Mouse (Mus musculus): ENCODE measurements around the gene Gm29735. TPM values are rescaled to one million over a fixed set of nuclear protein-coding genes. Genes with fewer than 3 reads are reported as not detected.

The Gm29735 gene
- polyA plus RNA-seq, 1 experiment from 2014 or later, result not detected

Other genes with a start within 250 kb of the Gm29735 start
- 46.5 and 50.7 TPM in 2 replicates for gene Tollip, start 238.6 kb downstream of the Gm29735 start, polyA plus RNA-seq (2015; fragmentation: Nextera tagmentation; extraction: Ambion mirVana)
- gene Brsk2, start 207.4 kb downstream of the Gm29735 start, polyA plus RNA-seq (2015; fragmentation: Nextera tagmentation; extraction: Ambion mirVana), result 0.48 and 0.69 TPM in 2 replicates
- gene Mob2, start 96.0 kb downstream of the Gm29735 start, polyA plus RNA-seq (2015; fragmentation: Nextera tagmentation; extraction: Ambion mirVana), result 74.7 and 80.1 TPM in 2 replicates
- 2.5 and 2.7 TPM in 2 replicates for gene Dusp8, start 61.3 kb downstream of the Gm29735 start, polyA plus RNA-seq (2015; fragmentation: Nextera tagmentation; extraction: Ambion mirVana)
- gene Gm45618, start 36.4 kb downstream of the Gm29735 start, polyA plus RNA-seq (2015; fragmentation: Nextera tagmentation; extraction: Ambion mirVana), result not detected in 2 replicates
- gene Gm39115, start 21.1 kb downstream of the Gm29735 start, polyA plus RNA-seq (2015; fragmentation: Nextera tagmentation; extraction: Ambion mirVana), result not detected in 2 replicates
- not detected in 2 replicates for gene Gm45337, start 12.5 kb downstream of the Gm29735 start, polyA plus RNA-seq (2015; fragmentation: Nextera tagmentation; extraction: Ambion mirVana)
- not detected in 2 replicates for gene Gm4553, start 8.6 kb upstream of the Gm29735 start, polyA plus RNA-seq (2015; fragmentation: Nextera tagmentation; extraction: Ambion mirVana)
- not detected in 2 replicates for gene Krtap5-2, start 18.9 kb upstream of the Gm29735 start, polyA plus RNA-seq (2015; fragmentation: Nextera tagmentation; extraction: Ambion mirVana)
- not detected in 2 replicates for gene Gm10153, start 33.3 kb upstream of the Gm29735 start, polyA plus RNA-seq (2015; fragmentation: Nextera tagmentation; extraction: Ambion mirVana)
- not detected in 2 replicates for gene Krtap5-3, start 44.3 kb upstream of the Gm29735 start, polyA plus RNA-seq (2015; fragmentation: Nextera tagmentation; extraction: Ambion mirVana)
- not detected in 2 replicates for gene Gm7579, start 54.7 kb upstream of the Gm29735 start, polyA plus RNA-seq (2015; fragmentation: Nextera tagmentation; extraction: Ambion mirVana)
- not detected in 2 replicates for gene Krtap5-5, start 72.9 kb upstream of the Gm29735 start, polyA plus RNA-seq (2015; fragmentation: Nextera tagmentation; extraction: Ambion mirVana)
- not detected in 2 replicates for gene Gm40460, start 84.0 kb upstream of the Gm29735 start, polyA plus RNA-seq (2015; fragmentation: Nextera tagmentation; extraction: Ambion mirVana)
- gene Gm2431, start 101.2 kb upstream of the Gm29735 start, polyA plus RNA-seq (2015; fragmentation: Nextera tagmentation; extraction: Ambion mirVana), result not detected in 2 replicates
- gene Gm4559, start 117.2 kb upstream of the Gm29735 start, polyA plus RNA-seq (2015; fragmentation: Nextera tagmentation; extraction: Ambion mirVana), result not detected in 2 replicates
- not detected in 2 replicates for gene Krtap5-1, start 140.0 kb upstream of the Gm29735 start, polyA plus RNA-seq (2015; fragmentation: Nextera tagmentation; extraction: Ambion mirVana)
- not detected in 2 replicates for gene Krtap5-4, start 146.4 kb upstream of the Gm29735 start, polyA plus RNA-seq (2015; fragmentation: Nextera tagmentation; extraction: Ambion mirVana)
- gene Ifitm10, start 216.6 kb upstream of the Gm29735 start, polyA plus RNA-seq (2015; fragmentation: Nextera tagmentation; extraction: Ambion mirVana), result 5.4 and 5.7 TPM in 2 replicates
- 0.39 and 0.72 TPM in 2 replicates for gene Gm49369, start 225.6 kb upstream of the Gm29735 start, polyA plus RNA-seq (2015; fragmentation: Nextera tagmentation; extraction: Ambion mirVana)
- 272 and 299 TPM in 2 replicates for gene Ctsd, start 230.9 kb upstream of the Gm29735 start, polyA plus RNA-seq (2015; fragmentation: Nextera tagmentation; extraction: Ambion mirVana)

Data from lung, embryonic 15.5 days (tissue).